Mouse (Mus musculus): ENCODE data around the gene Cacna1d. TPM values are rescaled to one million over a fixed set of nuclear protein-coding genes. Genes with fewer than 3 reads are reported as not detected.

The Cacna1d gene
- total and polyA plus RNA-seq, 3 experiments, result not detected

GRCm38 (mm10) chr14:30075268-30075887 lies 415.9 kb downstream of the Cacna1d start:
- no peak for DNase-seq (ENCODE audit: low read depth, low spot score)
- H3K36me3 ChIP-seq (ENCODE audit: control insufficient read depth in 1 of 2, insufficient read depth in 2 of 2, low read length in 2 of 2), result no peaks in the 10 kb centered on the region
- H3K27me3 ChIP-seq (ENCODE audit: control insufficient read depth in 1 of 2, insufficient read depth in 2 of 2, low read length in 2 of 2), result peaks cover 0 to 1% of the 10 kb centered on the region in 2 experiments; a peak in 1 of 4 replicates

GRCm38 (mm10) chr14:30068566-30068965 lies 422.7 kb downstream of the Cacna1d start:
- H3K4me3 ChIP-seq (ENCODE audit: control insufficient read depth in 1 of 2, insufficient read depth in 1 of 2, low read depth in 2 of 2, low read length in 2 of 2), result no peak overlapping the region

More at GRCm38 (mm10) chr14:30075268-30075887, 415.9 kb downstream of the Cacna1d start:
- H3K9ac ChIP-seq (ENCODE audit: control insufficient read depth, low read depth, low read length, poor library complexity, severe bottlenecking), result no peak overlapping the region
- H3K79me2 ChIP-seq (ENCODE audit: control insufficient read depth, insufficient read depth, low read length, poor library complexity), result no peaks in the 10 kb centered on the region
- no peaks in the 10 kb centered on the region for H3K9me3 ChIP-seq (replicated peaks; ENCODE audit: insufficient read depth, low read length)
- H3K4me1 ChIP-seq (ENCODE audit: control insufficient read depth in 1 of 2, insufficient read depth in 2 of 2, low read length in 2 of 2), result no peaks in the 10 kb centered on the region
- H3K27ac ChIP-seq (ENCODE audit: control insufficient read depth, low read depth, low read length), result no peak overlapping the region
- H3K4me3 ChIP-seq (ENCODE audit: control insufficient read depth in 1 of 2, insufficient read depth in 1 of 2, low read depth in 2 of 2, low read length in 2 of 2), result no peak overlapping the region
- TF ChIP-seq NRF1 (IDR thresholded peaks at IDR 0.05; ENCODE audit: insufficient read depth, low read depth, low read length, poor library complexity, severe bottlenecking) (no peak), ZNF384 (IDR thresholded peaks at IDR 0.05; ENCODE audit: low read depth, low read length) (no peak), SMC3 (IDR thresholded peaks at IDR 0.05; ENCODE audit: low read depth, low read length) (no peak), UBTF (IDR thresholded peaks at IDR 0.05; ENCODE audit: borderline replicate concordance, insufficient read depth, low read depth, low read length) (no peak), ZKSCAN1 (IDR thresholded peaks at IDR 0.05; ENCODE audit: low read depth, low read length) (no peak), CTCF (IDR thresholded peaks at IDR 0.05 in 2 of 3, conservative IDR thresholded peaks at IDR 0.05 in 1 of 3; ENCODE audit: control insufficient read depth in 1 of 3, insufficient read depth in 1 of 3, low read depth in 2 of 3, low read length in 3 of 3, poor library complexity in 1 of 3, severe bottlenecking in 1 of 3) (no peak), MXI1 (IDR thresholded peaks at IDR 0.05; ENCODE audit: low read depth, low read length) (no peak), POLR2AphosphoS5 (IDR thresholded peaks at IDR 0.05; ENCODE audit: borderline replicate concordance, low read depth, low read length) (no peak), KAT2A (conservative IDR thresholded peaks at IDR 0.05; ENCODE audit: low read depth, low read length) (no peak), MAZ (IDR thresholded peaks at IDR 0.05; ENCODE audit: low read depth, low read length) (no peak), ETS1 (IDR thresholded peaks at IDR 0.05; ENCODE audit: low read depth, low read length) (no peak), EP300 (IDR thresholded peaks at IDR 0.05; ENCODE audit: low read depth in 1 of 2, low read length in 2 of 2) (no peak), ELF1 (IDR thresholded peaks at IDR 0.05; ENCODE audit: low read depth, low read length) (no peak), POLR2A (IDR thresholded peaks at IDR 0.05; ENCODE audit: control insufficient read depth in 1 of 2, insufficient read depth in 1 of 2, low read depth in 1 of 2, low read length in 2 of 2, poor library complexity in 1 of 2) (no peak), JUND (IDR thresholded peaks at IDR 0.05; ENCODE audit: low read depth, low read length) (no peak), USF2 (IDR thresholded peaks at IDR 0.05; ENCODE audit: borderline replicate concordance in 1 of 2, insufficient read depth in 1 of 2, low read depth in 1 of 2, low read length in 2 of 2) (no peak), USF1 (IDR thresholded peaks at IDR 0.05; ENCODE audit: low read depth, low read length) (no peak)

More at GRCm38 (mm10) chr14:30068566-30068965, 422.7 kb downstream of the Cacna1d start:
- no peaks in the 10 kb centered on the region for H3K79me2 ChIP-seq (ENCODE audit: control insufficient read depth, insufficient read depth, low read length, poor library complexity)
- DNase-seq (ENCODE audit: low read depth, low spot score), result no peak
- peaks cover 0 to 4% of the 10 kb centered on the region in 2 experiments; a peak in 1 of 4 replicates for H3K4me1 ChIP-seq (ENCODE audit: control insufficient read depth in 1 of 2, insufficient read depth in 2 of 2, low read length in 2 of 2)
- no peaks in the 10 kb centered on the region for H3K36me3 ChIP-seq (ENCODE audit: control insufficient read depth in 1 of 2, insufficient read depth in 2 of 2, low read length in 2 of 2)
- H3K27me3 ChIP-seq (ENCODE audit: control insufficient read depth in 1 of 2, insufficient read depth in 2 of 2, low read length in 2 of 2), result no peaks in the 10 kb centered on the region; a peak in 1 of 4 replicates
- H3K9ac ChIP-seq (ENCODE audit: control insufficient read depth, low read depth, low read length, poor library complexity, severe bottlenecking), result no peak overlapping the region
- no peak overlapping the region for H3K27ac ChIP-seq (ENCODE audit: control insufficient read depth, low read depth, low read length)
- H3K9me3 ChIP-seq (replicated peaks; ENCODE audit: insufficient read depth, low read length), result no peaks in the 10 kb centered on the region
- TF ChIP-seq NRF1 (IDR thresholded peaks at IDR 0.05; ENCODE audit: insufficient read depth, low read depth, low read length, poor library complexity, severe bottlenecking) (no peak), POLR2AphosphoS2 (IDR thresholded peaks at IDR 0.05; ENCODE audit: low read length) (no peak), KAT2A (conservative IDR thresholded peaks at IDR 0.05; ENCODE audit: low read depth, low read length) (no peak), MAX (IDR thresholded peaks at IDR 0.05; ENCODE audit: low read length) (no peak)

Measured in MEL (cell line).